Comparison of ENCODE assay signal across 9 mouse cellular contexts in the genomic region with DNA sequence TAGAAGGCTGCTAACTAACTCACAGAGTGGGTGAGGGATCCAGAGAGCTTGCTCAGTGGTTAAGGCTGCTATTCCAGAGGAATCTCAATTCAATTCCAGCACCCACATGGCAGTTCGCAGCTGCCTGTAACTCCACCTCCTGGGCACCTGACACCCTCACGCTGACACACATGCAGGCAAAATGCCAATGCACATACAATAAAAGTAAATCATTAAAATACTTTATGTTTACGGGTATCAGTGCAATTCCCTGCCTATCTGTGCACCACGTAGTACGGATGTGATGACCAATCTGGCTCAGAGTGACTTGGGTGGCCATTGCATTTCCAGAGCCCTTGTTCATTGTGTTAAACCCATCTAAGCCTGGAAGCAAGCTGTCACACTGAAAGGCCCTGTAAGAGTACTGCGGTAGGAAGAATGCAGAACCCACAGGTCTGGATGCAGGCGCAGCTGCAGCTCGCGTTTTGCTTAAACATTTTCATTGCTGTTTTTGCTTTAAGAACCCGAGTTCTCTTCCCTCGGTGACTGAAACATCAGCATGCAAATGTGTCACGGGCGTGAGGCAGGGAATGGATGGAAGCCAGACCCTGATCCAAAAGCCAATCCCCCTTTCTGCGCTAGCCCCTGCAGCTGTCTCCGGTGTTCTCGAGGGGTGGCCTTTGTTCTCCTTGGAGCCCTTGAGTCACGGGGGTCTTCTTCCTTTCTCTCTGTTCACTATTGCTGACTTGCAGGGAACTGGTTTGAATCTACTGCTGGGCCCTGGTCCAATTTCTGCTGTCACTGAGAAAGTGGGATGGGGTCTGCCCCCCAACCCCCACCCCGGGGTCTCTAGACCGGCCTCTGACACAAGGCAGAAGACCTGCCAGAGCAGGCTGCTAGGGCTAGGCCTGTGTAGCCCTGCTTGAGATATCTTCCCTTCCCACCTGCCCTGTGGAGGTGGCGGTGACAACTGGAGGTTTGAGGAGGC. TPM values are rescaled to one million over a fixed set of nuclear protein-coding genes. Genes with fewer than 3 reads are reported as not detected.
DNase-seq lines count a peak whose midpoint lies in the region; ATAC-seq lines count a peak whose summit lies in the region.
"Had no signal": no experiment of that assay in that cellular context is flagged by ENCODE, and none has a peak within 500 bp of the region (broad histone marks: within the 10 kb centered on the region; RNA-seq: fewer than 3 reads in every experiment).

No protein-coding gene starts in this region.

- peaks cover 16% of the 10 kb centered on the region; the same call in 1 of the 2 replicates for H3K27me3 ChIP-seq in midbrain, embryonic 10.5 days (ENCODE audit: low read depth, poor library complexity, severe bottlenecking)

- ATAC-seq in monocyte, adult 5-6 weeks (replicated peaks; ENCODE audit: insufficient number of reproducible peaks, low FRiP score, low TSS enrichment, poor library complexity, severe bottlenecking), result no peak
- ATAC-seq: Patski had no signal

- no peaks in the 10 kb centered on the region for H3K9me3 ChIP-seq in midbrain, embryonic 10.5 days (replicated peaks)

- WGBS in midbrain, embryonic 10.5 days, result 17% methylated on average over 20 of the region's 20 CpGs

- H3K4me1 ChIP-seq in midbrain, embryonic 10.5 days, result peaks cover 74% of the 10 kb centered on the region

- H3K4me3 ChIP-seq in midbrain, embryonic 10.5 days, result peak overlapping the region; percentile 44

- DNase-seq in right cerebral cortex, adult 18-20 months, result peak; percentile 52
- DNase-seq in right cerebral cortex, postnatal 36 days (ENCODE audit: low spot score in 2 of 2), result no peak
- DNase-seq in frontal cortex, postnatal 36 days (ENCODE audit: low spot score in 2 of 2), result peak; percentile 56 to 60
- peak; percentile 65 for DNase-seq in midbrain, embryonic 10.5 days (ENCODE audit: low spot score)
- no peak for DNase-seq in urinary bladder, postnatal 4 days (ENCODE audit: low spot score in 2 of 2)
- DNase-seq in lung, postnatal 36 days, result no peak
- no peak for DNase-seq in layer of hippocampus, postnatal 14 days (ENCODE audit: low spot score in 2 of 2)

- peak overlapping the region; percentile 94 for H3K27ac ChIP-seq in midbrain, embryonic 10.5 days (replicated peaks)

- no peaks in the 10 kb centered on the region for H3K36me3 ChIP-seq in midbrain, embryonic 10.5 days

RNA-seq across cellular contexts. Expression of gene T2, which starts 12.0 kb away (rescaled TPM):
- polyA plus RNA-seq in midbrain, embryonic 10.5 days (2016; fragmentation: Nextera tagmentation; extraction: Ambion mirVana), result 0.43 and 0.46 TPM in 2 replicates
- total RNA-seq in monocyte, adult 5-6 weeks (2017), result 0.39 TPM in 1 of 3 replicates, not detected in the others
- total RNA-seq in layer of hippocampus, postnatal 14 days (2021), result under 1 TPM; 0.64 to 0.88 TPM

RNA-seq across cellular contexts. Expression of gene Prr18, which starts 30.5 kb away (rescaled TPM):
- polyA plus RNA-seq in midbrain, embryonic 10.5 days (2016; fragmentation: Nextera tagmentation; extraction: Ambion mirVana), result 0.73 and 0.86 TPM in 2 replicates
- total RNA-seq in monocyte, adult 5-6 weeks (2017), result 0.10 TPM in 1 of 3 replicates, not detected in the others
- total RNA-seq in layer of hippocampus, postnatal 14 days (2021), result 10 to 100 TPM; 12.2 to 13.6 TPM

RNA-seq across cellular contexts. Expression of gene Sft2d1, which starts 56.9 kb away (rescaled TPM):
- 67.1 and 81.1 TPM in 2 replicates for polyA plus RNA-seq in midbrain, embryonic 10.5 days (2016; fragmentation: Nextera tagmentation; extraction: Ambion mirVana)
- total RNA-seq in monocyte, adult 5-6 weeks (2017), result 69.2 to 137 TPM (median 73.1 TPM) in 3 replicates
- 10 to 100 TPM; 55.7 to 58.9 TPM for total RNA-seq in layer of hippocampus, postnatal 14 days (2021)

Comparison
In these comparisons a context has a peak if more than half of its experiments do, and no peak if none do; other contexts are left out.
1. DNase-seq: peak in right cerebral cortex, adult 18-20 months (single experiment), frontal cortex, postnatal 36 days (2 of 2) and midbrain, embryonic 10.5 days (single experiment); none in right cerebral cortex, postnatal 36 days (0 of 2), urinary bladder, postnatal 4 days (0 of 2), lung, postnatal 36 days (single experiment) and layer of hippocampus, postnatal 14 days (0 of 2).
2. RNA of gene Prr18, which starts 30.5 kb away (total RNA-seq): 12.2 to 13.6 TPM in layer of hippocampus, postnatal 14 days; 0.10 TPM in monocyte, adult 5-6 weeks; every median in the first group is over 10 times any median in the second.